Mouse (Mus musculus): ENCODE measurements around the gene Flt1. TPM values are rescaled to one million over a fixed set of nuclear protein-coding genes. Genes with fewer than 3 reads are reported as not detected.

Gene Flt1
- polyA plus RNA-seq, 1 experiment from 2014 or later, result 9.5 TPM

GRCm38 (mm10) chr5:147716697-147717217 is 9.1 kb downstream of the Flt1 start:
- no peak overlapping the region for H3K27ac ChIP-seq (replicated peaks)
- WGBS, result 72% methylated on average over 15 of the region's 15 CpGs
- DNase-seq (ENCODE audit: low spot score), result peak; percentile 26
- H3K9me3 ChIP-seq, result no peaks in the 10 kb centered on the region
- no peaks in the 10 kb centered on the region; the same call in 1 of the 2 replicates for H3K4me1 ChIP-seq
- H3K36me3 ChIP-seq (replicated peaks), result no peaks in the 10 kb centered on the region
- no peak overlapping the region for H3K4me3 ChIP-seq
- peaks cover 67% of the 10 kb centered on the region for H3K27me3 ChIP-seq (replicated peaks; ENCODE audit: low read depth, poor library complexity, severe bottlenecking)

DNA sequence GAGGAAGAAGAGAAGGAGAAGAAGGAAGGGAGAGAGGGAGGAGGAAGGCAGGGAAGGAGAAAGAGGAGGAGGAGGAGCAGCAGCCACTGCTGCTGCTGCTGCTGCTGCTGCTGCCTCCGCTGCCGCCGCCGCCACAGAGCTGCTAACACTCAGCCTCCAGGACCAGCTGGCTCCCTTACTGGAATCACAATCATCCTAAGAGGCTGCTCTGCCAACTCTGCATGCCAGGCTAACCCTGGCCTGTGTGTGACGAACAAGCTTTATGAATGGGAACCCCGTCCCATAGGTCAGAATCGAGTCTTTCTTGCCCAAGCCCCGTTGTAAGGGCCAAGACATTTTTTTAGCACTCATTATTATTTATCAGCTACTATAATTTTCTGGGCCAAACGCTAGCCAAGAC is 9.5 kb downstream of the Flt1 start:
- WGBS, result 87% methylated on average over 9 of the region's 9 CpGs
- Histone ChIP-seq H3K4me1 (no peaks in the 10 kb centered on the region; the same call in 1 of the 2 replicates), H3K9me3 (no peaks in the 10 kb centered on the region), H3K36me3 (replicated peaks) (no peaks in the 10 kb centered on the region), H3K4me3 (no peak overlapping the region), H3K27ac (replicated peaks) (no peak overlapping the region), H3K27me3 (replicated peaks; ENCODE audit: low read depth, poor library complexity, severe bottlenecking) (peaks cover 62% of the 10 kb centered on the region)
- DNase-seq (ENCODE audit: low spot score), result no peak

DNA sequence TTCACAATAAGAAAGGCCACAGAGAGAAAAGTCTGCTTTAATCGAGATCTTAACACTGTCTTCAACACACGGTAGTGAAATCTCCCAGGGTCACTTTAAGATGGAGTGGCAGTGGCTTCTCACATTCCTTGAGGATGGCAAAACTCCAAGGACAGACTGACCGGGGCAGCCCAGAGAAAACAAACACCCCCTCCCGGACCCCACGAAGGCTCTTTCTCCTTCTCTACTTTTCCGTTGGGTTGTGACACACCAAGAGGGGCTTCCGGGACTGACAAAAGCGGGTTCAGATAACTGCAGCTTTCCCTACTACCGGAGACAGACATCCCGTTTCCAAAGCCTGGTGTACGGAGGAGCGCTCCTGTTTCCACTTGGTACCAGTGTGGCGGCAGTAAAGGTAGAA is 10.4 kb downstream of the Flt1 start:
- WGBS, result 79% methylated on average over 13 of the region's 13 CpGs
- no peak overlapping the region for H3K4me3 ChIP-seq
- no peak overlapping the region for H3K27ac ChIP-seq (replicated peaks)
- no peaks in the 10 kb centered on the region; the same call in 1 of the 2 replicates for H3K4me1 ChIP-seq
- H3K27me3 ChIP-seq (replicated peaks; ENCODE audit: low read depth, poor library complexity, severe bottlenecking), result peaks cover 53% of the 10 kb centered on the region
- H3K9me3 ChIP-seq, result no peaks in the 10 kb centered on the region
- H3K36me3 ChIP-seq (replicated peaks), result no peaks in the 10 kb centered on the region
- no peak for DNase-seq (ENCODE audit: low spot score)

DNA sequence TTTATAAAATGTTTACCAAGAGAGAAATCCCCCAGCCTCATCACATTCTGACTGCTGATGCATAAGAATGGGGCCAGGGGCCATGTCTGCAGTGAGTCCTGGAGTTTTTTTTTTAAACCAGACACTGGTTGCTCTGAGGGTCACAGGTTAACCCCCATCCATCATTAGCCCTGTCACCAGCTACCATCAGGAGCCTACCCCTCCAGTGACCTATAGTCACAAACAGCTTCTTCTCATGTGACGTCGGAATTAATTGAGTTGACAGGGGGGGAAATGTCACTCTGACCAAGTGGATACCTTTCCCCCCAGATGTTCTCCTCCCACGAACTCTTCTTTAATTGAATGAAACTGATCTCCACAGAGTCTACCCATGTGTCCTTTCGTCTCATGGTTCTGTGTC is 17.3 kb downstream of the Flt1 start:
- 36% methylated on average over 4 of the region's 4 CpGs for WGBS
- Histone ChIP-seq H3K4me1 (peaks cover 27% of the 10 kb centered on the region), H3K4me3 (no peak overlapping the region), H3K27ac (replicated peaks) (no peak overlapping the region), H3K27me3 (replicated peaks; ENCODE audit: low read depth, poor library complexity, severe bottlenecking) (no peaks in the 10 kb centered on the region), H3K36me3 (replicated peaks) (no peaks in the 10 kb centered on the region), H3K9me3 (0 out of 2 replicates have a peak, but pooled peaks cover 4% of the 10 kb centered on the region)
- DNase-seq (ENCODE audit: low spot score), result no peak

GRCm38 (mm10) chr5:147707479-147707878 is 18.3 kb downstream of the Flt1 start:
- H3K9me3 ChIP-seq, result 0 out of 2 replicates have a peak, but pooled peaks cover 4% of the 10 kb centered on the region
- no peak overlapping the region for H3K4me3 ChIP-seq
- no peak for DNase-seq (ENCODE audit: low spot score)
- no peak overlapping the region for H3K27ac ChIP-seq (replicated peaks)
- H3K27me3 ChIP-seq (replicated peaks; ENCODE audit: low read depth, poor library complexity, severe bottlenecking), result no peaks in the 10 kb centered on the region
- 51% methylated on average over 4 of the region's 4 CpGs for WGBS
- H3K4me1 ChIP-seq, result peaks cover 27% of the 10 kb centered on the region
- no peaks in the 10 kb centered on the region for H3K36me3 ChIP-seq (replicated peaks)

DNA sequence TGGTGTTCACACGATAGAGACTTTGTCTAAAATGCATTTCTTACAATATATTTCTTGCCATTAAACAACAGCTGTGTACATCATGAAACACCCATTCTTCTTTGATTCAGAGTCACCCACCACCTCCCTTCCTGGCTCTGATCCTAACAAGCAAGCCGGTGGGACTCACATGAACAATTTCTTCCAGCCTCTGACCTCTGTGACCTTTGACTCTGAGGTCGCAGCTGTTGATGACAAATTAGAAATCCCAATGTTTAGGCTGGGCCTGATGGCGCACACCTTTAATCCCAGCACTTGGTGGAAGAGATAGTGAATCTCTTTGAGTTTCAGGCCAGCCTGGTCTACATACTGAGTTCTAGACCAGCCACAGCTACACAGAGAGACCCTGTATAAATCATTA is 20.9 kb downstream of the Flt1 start:
- no peaks in the 10 kb centered on the region for H3K36me3 ChIP-seq (replicated peaks)
- no peak for DNase-seq (ENCODE audit: low spot score)
- 0 out of 2 replicates have a peak, but pooled peaks cover 4% of the 10 kb centered on the region for H3K9me3 ChIP-seq
- WGBS, result 37% methylated on average over 4 of the region's 4 CpGs
- H3K27ac ChIP-seq (replicated peaks), result no peak overlapping the region
- H3K4me1 ChIP-seq, result peaks cover 27% of the 10 kb centered on the region
- no peak overlapping the region for H3K4me3 ChIP-seq
- no peaks in the 10 kb centered on the region for H3K27me3 ChIP-seq (replicated peaks; ENCODE audit: low read depth, poor library complexity, severe bottlenecking)

GRCm38 (mm10) chr5:147702423-147702822 is 23.4 kb downstream of the Flt1 start:
- 91% methylated on average over 5 of the region's 5 CpGs for WGBS
- Histone ChIP-seq H3K9me3 (no peaks in the 10 kb centered on the region), H3K27me3 (replicated peaks; ENCODE audit: low read depth, poor library complexity, severe bottlenecking) (no peaks in the 10 kb centered on the region), H3K36me3 (replicated peaks) (no peaks in the 10 kb centered on the region), H3K4me1 (peaks cover 19% of the 10 kb centered on the region), H3K27ac (replicated peaks) (no peak overlapping the region), H3K4me3 (no peak overlapping the region)
- no peak for DNase-seq (ENCODE audit: low spot score)

GRCm38 (mm10) chr5:147701024-147701423 is 24.8 kb downstream of the Flt1 start:
- no peaks in the 10 kb centered on the region for H3K36me3 ChIP-seq (replicated peaks)
- H3K9me3 ChIP-seq, result no peaks in the 10 kb centered on the region
- WGBS, result 94% methylated on average over 3 of the region's 3 CpGs
- H3K4me3 ChIP-seq, result no peak overlapping the region
- DNase-seq (ENCODE audit: low spot score), result no peak
- H3K27ac ChIP-seq (replicated peaks), result no peak overlapping the region
- peaks cover 4% of the 10 kb centered on the region; the same call in 1 of the 2 replicates for H3K27me3 ChIP-seq (replicated peaks; ENCODE audit: low read depth, poor library complexity, severe bottlenecking)
- peaks cover 12% of the 10 kb centered on the region for H3K4me1 ChIP-seq

DNA sequence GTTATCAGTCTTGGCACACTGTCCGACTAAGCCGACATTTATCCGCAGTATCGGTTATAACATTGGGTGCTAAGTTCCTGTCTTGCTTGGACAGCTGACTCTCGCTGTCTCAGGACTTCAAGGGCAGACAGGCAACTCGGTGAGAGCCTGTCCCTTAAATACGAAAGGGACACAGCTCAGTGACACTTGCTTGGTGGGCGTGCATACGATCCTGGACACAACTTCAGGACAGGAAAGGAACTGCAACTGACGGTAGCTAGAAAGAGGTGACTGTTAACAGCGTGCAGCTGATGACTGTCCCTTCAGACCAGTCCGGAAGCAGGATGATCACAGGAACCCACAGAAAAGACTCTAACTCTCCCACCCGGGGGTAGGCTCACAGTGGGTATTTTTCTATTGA is 27.8 kb downstream of the Flt1 start:
- no peaks in the 10 kb centered on the region for H3K9me3 ChIP-seq
- no peak for DNase-seq (ENCODE audit: low spot score)
- WGBS, result 37% methylated on average over 13 of the region's 13 CpGs
- no peak overlapping the region for H3K27ac ChIP-seq (replicated peaks)
- H3K36me3 ChIP-seq (replicated peaks), result no peaks in the 10 kb centered on the region
- peaks cover 4% of the 10 kb centered on the region; the same call in 1 of the 2 replicates for H3K27me3 ChIP-seq (replicated peaks; ENCODE audit: low read depth, poor library complexity, severe bottlenecking)
- H3K4me1 ChIP-seq, result peaks cover 5% of the 10 kb centered on the region
- no peak overlapping the region for H3K4me3 ChIP-seq

DNA sequence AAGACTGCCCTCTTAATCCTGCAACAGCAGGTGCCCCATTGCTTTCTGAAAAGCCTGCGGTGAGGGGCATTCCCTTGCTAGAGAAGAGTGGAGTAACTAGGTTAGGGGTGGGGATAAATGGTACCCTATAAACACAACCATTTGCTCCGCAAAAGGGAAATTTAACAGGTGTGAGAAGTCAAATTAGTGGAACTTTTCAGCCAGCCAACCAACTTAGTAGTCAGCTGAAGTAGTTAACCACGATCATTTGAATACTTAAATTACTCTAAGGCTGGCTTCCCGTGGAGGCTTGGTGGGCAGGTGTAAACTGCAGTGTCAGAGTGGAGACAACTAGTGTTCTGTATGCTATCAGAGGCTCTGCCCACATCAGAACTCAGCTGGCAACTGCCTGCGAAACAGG is 28.6 kb downstream of the Flt1 start:
- WGBS, result 24% methylated on average over 5 of the region's 5 CpGs
- H3K4me3 ChIP-seq, result no peak overlapping the region

DNA sequence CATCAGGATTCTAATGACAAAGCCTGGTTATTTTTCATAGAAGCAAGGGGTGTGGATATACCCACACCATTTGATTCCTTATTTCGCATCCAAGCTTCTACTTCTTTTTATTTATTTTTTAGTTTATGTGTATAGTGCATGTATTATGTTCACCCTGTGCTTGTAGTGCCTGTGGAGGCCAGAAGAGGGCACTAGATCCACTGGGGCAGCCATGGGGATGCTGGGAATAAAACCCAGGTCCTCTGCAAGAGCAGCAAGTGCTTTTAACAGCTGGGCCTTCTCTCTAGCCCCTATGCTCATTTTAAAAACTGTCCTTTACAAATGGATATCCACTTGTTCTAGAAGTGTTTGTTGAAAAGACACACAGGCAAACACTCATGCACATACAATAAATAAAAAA is 33.2 kb downstream of the Flt1 start:
- Histone ChIP-seq H3K4me1 (no peaks in the 10 kb centered on the region), H3K27ac (replicated peaks) (no peak overlapping the region), H3K27me3 (replicated peaks; ENCODE audit: low read depth, poor library complexity, severe bottlenecking) (peaks cover 4% of the 10 kb centered on the region; the same call in 1 of the 2 replicates), H3K9me3 (no peaks in the 10 kb centered on the region), H3K36me3 (replicated peaks) (no peaks in the 10 kb centered on the region), H3K4me3 (no peak overlapping the region)
- DNase-seq (ENCODE audit: low spot score), result no peak
- 87% methylated on average over 1 of the region's 1 CpGs for WGBS

More for the DNA sequence above, 28.6 kb downstream of the Flt1 start:
- DNase-seq (ENCODE audit: low spot score), result no peak
- H3K9me3 ChIP-seq, result no peaks in the 10 kb centered on the region
- H3K27ac ChIP-seq (replicated peaks), result no peak overlapping the region
- no peaks in the 10 kb centered on the region for H3K36me3 ChIP-seq (replicated peaks)
- H3K27me3 ChIP-seq (replicated peaks; ENCODE audit: low read depth, poor library complexity, severe bottlenecking), result peaks cover 4% of the 10 kb centered on the region; the same call in 1 of the 2 replicates
- peaks cover 5% of the 10 kb centered on the region for H3K4me1 ChIP-seq

DNA sequence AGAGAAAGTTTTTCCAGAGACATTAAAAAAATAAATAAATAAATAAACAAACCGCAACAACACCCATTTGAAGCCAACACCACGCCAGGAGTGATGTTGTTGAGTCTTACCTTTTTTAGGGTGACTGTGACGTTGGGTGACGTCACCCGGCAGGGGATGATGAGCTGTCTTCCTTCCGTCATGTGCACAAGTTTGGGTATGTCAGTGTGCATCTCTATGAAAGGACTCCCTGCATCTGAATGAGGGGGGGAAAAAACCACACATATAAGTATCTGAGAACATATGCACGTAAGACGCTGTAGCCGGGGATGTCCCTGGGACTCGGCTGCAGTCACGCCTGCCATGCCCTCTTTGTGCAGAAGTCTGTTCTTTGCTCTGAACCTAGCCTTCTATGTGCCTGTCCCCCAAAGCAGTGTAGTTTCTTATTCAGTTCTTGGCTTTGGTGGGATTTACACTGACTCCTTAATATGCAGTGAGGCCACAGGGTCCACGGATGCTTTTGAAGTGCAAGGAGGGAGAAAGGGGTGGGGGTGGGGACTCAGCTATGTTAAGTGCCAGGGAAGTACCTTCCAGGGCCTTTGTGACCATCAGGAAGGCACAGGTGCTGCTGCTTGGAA is 42.0 kb downstream of the Flt1 start:
- no peak overlapping the region for H3K4me3 ChIP-seq
- no peak for DNase-seq (ENCODE audit: low spot score)
- H3K36me3 ChIP-seq (replicated peaks), result no peaks in the 10 kb centered on the region
- no peaks in the 10 kb centered on the region for H3K9me3 ChIP-seq
- no peaks in the 10 kb centered on the region for H3K27me3 ChIP-seq (replicated peaks; ENCODE audit: low read depth, poor library complexity, severe bottlenecking)
- H3K27ac ChIP-seq (replicated peaks), result no peak overlapping the region
- 91% methylated on average over 12 of the region's 12 CpGs for WGBS
- 0 out of 2 replicates have a peak, but pooled peaks cover 3% of the 10 kb centered on the region for H3K4me1 ChIP-seq

DNA sequence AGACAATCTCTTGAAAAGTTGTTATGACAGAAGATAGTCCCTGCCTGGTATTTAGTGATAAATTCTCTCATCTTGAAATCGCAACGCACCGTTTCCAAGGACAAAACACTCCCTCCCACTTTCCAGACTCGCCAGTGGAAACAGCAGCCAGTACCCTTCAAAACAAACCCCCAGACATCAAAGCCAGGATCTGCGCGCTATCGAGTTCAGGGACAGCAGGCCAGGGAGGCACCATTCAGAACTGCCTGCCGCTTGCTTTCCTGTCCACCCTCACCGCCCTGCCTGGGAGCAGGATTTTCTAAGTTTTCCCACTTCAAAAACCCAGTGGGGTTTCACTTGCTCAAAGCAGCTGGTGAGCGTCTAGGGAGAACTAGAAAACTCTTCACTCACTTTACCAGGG is 44.6 kb downstream of the Flt1 start:
- 57% methylated on average over 10 of the region's 10 CpGs for WGBS
- Histone ChIP-seq H3K27me3 (replicated peaks; ENCODE audit: low read depth, poor library complexity, severe bottlenecking) (no peaks in the 10 kb centered on the region), H3K9me3 (no peaks in the 10 kb centered on the region), H3K27ac (replicated peaks) (no peak overlapping the region), H3K4me1 (0 out of 2 replicates have a peak, but pooled peaks cover 3% of the 10 kb centered on the region), H3K4me3 (no peak overlapping the region), H3K36me3 (replicated peaks) (no peaks in the 10 kb centered on the region)
- no peak for DNase-seq (ENCODE audit: low spot score)

All from embryonic facial prominence, embryonic 10.5 days (tissue).